Mouse (Mus musculus): ENCODE measurements around the gene Zfp874a. TPM values are rescaled to one million over a fixed set of nuclear protein-coding genes. Genes with fewer than 3 reads are reported as not detected.
A peak's percentile ranks its signal among the peaks of the same experiment; 100 is the strongest.

Gene Zfp874a
- polyA plus RNA-seq (2015; fragmentation: Nextera tagmentation; extraction: Ambion mirVana) = 10.8 and 12.0 TPM in 2 replicates

DNA sequence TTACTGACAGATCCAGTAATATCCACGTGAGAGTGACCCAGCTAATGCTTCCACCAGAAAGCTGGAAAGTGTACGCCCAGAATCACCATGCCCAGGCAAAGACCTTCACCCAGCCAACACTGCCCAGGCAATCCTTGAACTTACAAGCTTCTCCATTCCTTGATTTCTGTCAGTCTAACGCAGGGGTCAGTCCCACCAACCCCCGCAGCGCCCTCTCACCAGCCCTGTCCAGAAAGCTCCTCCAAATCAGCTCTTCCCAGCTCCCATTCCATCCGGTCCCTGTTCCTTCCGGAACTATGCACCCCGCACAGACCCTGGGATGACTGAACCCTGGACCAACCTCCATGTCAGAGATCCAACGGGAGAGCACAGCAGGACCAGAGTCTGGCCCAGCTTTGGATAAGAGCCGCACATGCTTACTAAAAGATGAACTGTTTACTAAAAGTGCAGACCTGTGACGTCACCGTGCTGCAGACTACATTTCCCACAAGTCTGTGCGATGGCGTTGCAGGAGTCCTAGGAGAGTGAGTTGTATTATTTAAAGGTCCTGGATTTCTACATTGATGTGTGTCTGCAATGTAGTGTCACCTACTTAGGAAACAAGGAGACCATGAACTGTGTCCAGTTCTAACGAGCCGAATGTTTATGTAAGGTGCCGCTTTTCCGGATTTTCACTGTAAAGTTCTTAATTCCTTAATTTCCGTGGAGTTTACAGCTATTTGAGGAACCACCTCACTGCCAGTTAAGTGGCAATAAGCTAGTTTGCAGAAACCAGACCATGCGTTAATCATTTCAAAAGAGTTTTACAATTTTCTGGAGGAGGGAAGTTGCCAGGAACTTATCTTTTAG is at the start of gene Zfp874a:
Zfp874a (minus strand) TSS at position 453 of the 849 bp plus-strand sequence.
- peak within 1 kb of the TSS; percentile 81 for H3K9ac ChIP-seq (ENCODE audit: low read length)
- no peaks in the 10 kb centered on the region for H3K27me3 ChIP-seq (ENCODE audit: control insufficient read depth, insufficient read depth, low read depth, low read length)
- H3K4me1 ChIP-seq (replicated peaks; ENCODE audit: control insufficient read depth, insufficient read depth, low read length) = 0 out of 2 replicates have a peak, but pooled peaks cover 5% of the 10 kb centered on the region
- ATAC-seq (ENCODE audit: low read depth) = peak; percentile 99
- H3K27ac ChIP-seq (ENCODE audit: low read length) = peak within 1 kb of the TSS; percentile 43; the same call in 1 of the 2 replicates
- peak within 1 kb of the TSS; percentile 73 for H3K4me2 ChIP-seq (ENCODE audit: low read depth, low read length)
- peaks cover 10% of the 10 kb centered on the region for H3K36me3 ChIP-seq (ENCODE audit: control insufficient read depth, insufficient read depth, low read length)
- no peaks in the 10 kb centered on the region for H3K9me3 ChIP-seq (ENCODE audit: control insufficient read depth, low read length)
- peak within 1 kb of the TSS; percentile 68 for H3K4me3 ChIP-seq (ENCODE audit: low read length)
- 1% methylated on average over 20 of the region's 20 CpGs for WGBS

DNA sequence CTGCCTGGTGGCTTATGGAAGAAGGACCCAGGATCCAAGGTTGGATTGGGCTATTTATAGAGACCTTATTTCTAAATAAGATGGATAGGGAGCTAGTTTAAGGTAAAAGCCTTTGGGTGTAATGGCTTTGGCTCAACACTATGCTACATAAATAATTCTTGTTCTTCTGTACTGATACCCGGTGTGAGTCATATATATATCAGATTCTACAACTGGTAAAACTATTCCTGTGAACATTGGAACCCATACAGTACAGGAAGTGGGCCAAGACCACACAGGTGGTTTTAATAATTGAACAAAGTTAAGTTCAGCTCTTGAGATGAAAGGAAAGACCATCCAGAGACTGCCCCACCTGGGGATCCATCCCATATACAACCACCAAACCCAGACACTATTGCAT is 49.5 kb upstream of the Zfp874a start:
- no peak for ATAC-seq (ENCODE audit: low read depth)
- Histone ChIP-seq H3K4me3 (ENCODE audit: low read length) (no peak overlapping the region), H3K36me3 (ENCODE audit: control insufficient read depth, insufficient read depth, low read length) (no peaks in the 10 kb centered on the region), H3K4me1 (replicated peaks; ENCODE audit: control insufficient read depth, insufficient read depth, low read length) (peaks cover 5% of the 10 kb centered on the region), H3K27me3 (ENCODE audit: control insufficient read depth, insufficient read depth, low read depth, low read length) (no peaks in the 10 kb centered on the region), H3K9ac (ENCODE audit: low read length) (no peak overlapping the region; the same call in 1 of the 2 replicates), H3K4me2 (ENCODE audit: low read depth, low read length) (peak overlapping the region; percentile 76; the same call in 1 of the 2 replicates), H3K27ac (ENCODE audit: low read length) (no peak overlapping the region), H3K9me3 (ENCODE audit: control insufficient read depth, low read length) (no peaks in the 10 kb centered on the region)
- 82% methylated on average over 1 of the region's 1 CpGs for WGBS

DNA sequence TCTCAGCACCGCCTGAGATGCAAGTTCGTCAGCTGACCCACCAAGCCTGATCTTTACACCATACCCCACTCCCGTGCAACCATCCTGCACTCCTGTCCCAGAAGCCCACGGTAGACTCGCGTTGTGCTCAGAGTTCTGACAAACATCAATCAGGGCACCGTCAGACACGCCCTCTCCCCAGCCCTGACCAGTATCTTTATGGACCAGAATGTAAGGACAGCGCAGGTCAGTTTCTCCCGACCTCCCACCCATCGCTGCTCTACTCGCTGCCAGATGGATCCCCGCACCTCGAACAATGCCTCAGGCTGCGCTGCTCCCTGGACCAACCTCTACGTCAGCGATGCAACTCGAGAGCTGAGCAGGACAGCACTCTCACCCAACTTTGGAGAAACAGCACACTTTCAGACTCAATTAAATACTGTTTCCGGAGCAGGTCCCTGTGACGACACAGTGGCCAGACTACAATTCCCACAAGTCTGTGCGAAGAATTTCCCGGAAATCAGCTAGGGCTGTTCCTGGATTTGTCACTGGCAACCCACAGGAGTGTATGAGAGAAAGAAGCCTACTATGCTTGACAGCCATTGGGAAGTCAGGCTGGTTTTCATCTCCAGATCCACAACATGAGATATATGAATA is 48.8 kb upstream of the Zfp874a start, which contains the start of gene Zfp58:
Zfp58 (minus strand) TSS at position 472 of the 636 bp plus-strand sequence.
- WGBS = under 1% methylated on average over 22 of the region's 22 CpGs
- Histone ChIP-seq H3K4me3 (ENCODE audit: low read length) (peak within 1 kb of the TSS; percentile 86), H3K9ac (ENCODE audit: low read length) (peak within 1 kb of the TSS; percentile 76), H3K4me2 (ENCODE audit: low read depth, low read length) (peak within 1 kb of the TSS; percentile 76), H3K4me1 (replicated peaks; ENCODE audit: control insufficient read depth, insufficient read depth, low read length) (peaks cover 5% of the 10 kb centered on the region), H3K9me3 (ENCODE audit: control insufficient read depth, low read length) (no peaks in the 10 kb centered on the region), H3K36me3 (ENCODE audit: control insufficient read depth, insufficient read depth, low read length) (peaks cover 2% of the 10 kb centered on the region; the same call in 1 of the 2 replicates), H3K27me3 (ENCODE audit: control insufficient read depth, insufficient read depth, low read depth, low read length) (no peaks in the 10 kb centered on the region), H3K27ac (ENCODE audit: low read length) (no peak within 1 kb of the TSS)
- ATAC-seq (ENCODE audit: low read depth) = peak; percentile 97

DNA sequence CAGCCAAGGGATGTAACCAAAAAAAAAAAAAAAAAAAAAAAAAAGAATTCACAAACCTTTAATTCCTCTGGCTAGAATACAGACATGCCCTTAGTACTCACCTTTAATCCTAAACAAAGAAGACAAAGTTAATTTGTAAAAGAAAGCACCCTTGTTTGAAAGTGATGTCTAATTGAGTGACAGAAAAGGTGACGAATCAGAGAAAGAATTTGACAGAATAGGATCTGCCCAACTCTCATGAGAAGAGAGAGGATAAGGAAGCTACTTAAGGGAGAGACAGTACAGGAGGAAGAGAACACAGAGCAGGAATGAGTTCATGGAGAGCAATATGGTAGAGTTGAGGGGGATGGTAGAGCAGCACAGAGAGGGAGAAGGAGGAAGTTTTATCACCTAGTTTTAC is 44.2 kb upstream of the Zfp874a start:
- Histone ChIP-seq H3K27me3 (ENCODE audit: control insufficient read depth, insufficient read depth, low read depth, low read length) (no peaks in the 10 kb centered on the region), H3K27ac (ENCODE audit: low read length) (no peak overlapping the region), H3K9me3 (ENCODE audit: control insufficient read depth, low read length) (peaks cover 16% of the 10 kb centered on the region), H3K9ac (ENCODE audit: low read length) (no peak overlapping the region), H3K4me3 (ENCODE audit: low read length) (no peak overlapping the region), H3K36me3 (ENCODE audit: control insufficient read depth, insufficient read depth, low read length) (peaks cover 41% of the 10 kb centered on the region), H3K4me1 (replicated peaks; ENCODE audit: control insufficient read depth, insufficient read depth, low read length) (peaks cover 5% of the 10 kb centered on the region), H3K4me2 (ENCODE audit: low read depth, low read length) (no peak overlapping the region)
- 82% methylated on average over 1 of the region's 1 CpGs for WGBS
- no peak for ATAC-seq (ENCODE audit: low read depth)

DNA sequence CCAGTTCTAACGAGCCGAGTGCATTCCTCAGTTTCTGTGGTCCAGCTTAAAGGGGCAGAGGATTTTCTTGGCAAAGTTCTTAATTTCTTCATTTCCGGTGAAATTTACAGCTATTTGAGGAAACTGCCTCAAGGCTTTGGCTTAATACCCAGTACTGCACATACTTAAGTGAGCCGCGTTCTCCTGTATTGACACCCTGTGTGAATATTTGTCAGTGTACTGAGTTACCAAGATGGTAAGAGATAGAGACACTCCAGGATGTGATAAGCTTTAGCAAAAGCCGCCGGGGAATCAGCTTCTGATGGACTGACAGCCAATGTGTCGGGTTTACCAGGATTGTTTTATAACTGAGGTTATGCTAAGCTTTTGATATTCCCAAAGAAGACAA is 33.0 kb upstream of the Zfp874a start:
- H3K27ac ChIP-seq (ENCODE audit: low read length) = no peak overlapping the region; the same call in 1 of the 2 replicates
- no peaks in the 10 kb centered on the region for H3K9me3 ChIP-seq (ENCODE audit: control insufficient read depth, low read length)
- H3K27me3 ChIP-seq (ENCODE audit: control insufficient read depth, insufficient read depth, low read depth, low read length) = no peaks in the 10 kb centered on the region
- peak; percentile 73 for ATAC-seq (ENCODE audit: low read depth)
- WGBS = 32% methylated on average over 8 of the region's 8 CpGs
- peak overlapping the region; percentile 73 for H3K9ac ChIP-seq (ENCODE audit: low read length)
- H3K4me2 ChIP-seq (ENCODE audit: low read depth, low read length) = peak overlapping the region; percentile 74
- H3K4me3 ChIP-seq (ENCODE audit: low read length) = peak overlapping the region; percentile 64
- peaks cover 5% of the 10 kb centered on the region for H3K4me1 ChIP-seq (replicated peaks; ENCODE audit: control insufficient read depth, insufficient read depth, low read length)
- H3K36me3 ChIP-seq (ENCODE audit: control insufficient read depth, insufficient read depth, low read length) = peaks cover 4% of the 10 kb centered on the region; the same call in 1 of the 2 replicates

DNA sequence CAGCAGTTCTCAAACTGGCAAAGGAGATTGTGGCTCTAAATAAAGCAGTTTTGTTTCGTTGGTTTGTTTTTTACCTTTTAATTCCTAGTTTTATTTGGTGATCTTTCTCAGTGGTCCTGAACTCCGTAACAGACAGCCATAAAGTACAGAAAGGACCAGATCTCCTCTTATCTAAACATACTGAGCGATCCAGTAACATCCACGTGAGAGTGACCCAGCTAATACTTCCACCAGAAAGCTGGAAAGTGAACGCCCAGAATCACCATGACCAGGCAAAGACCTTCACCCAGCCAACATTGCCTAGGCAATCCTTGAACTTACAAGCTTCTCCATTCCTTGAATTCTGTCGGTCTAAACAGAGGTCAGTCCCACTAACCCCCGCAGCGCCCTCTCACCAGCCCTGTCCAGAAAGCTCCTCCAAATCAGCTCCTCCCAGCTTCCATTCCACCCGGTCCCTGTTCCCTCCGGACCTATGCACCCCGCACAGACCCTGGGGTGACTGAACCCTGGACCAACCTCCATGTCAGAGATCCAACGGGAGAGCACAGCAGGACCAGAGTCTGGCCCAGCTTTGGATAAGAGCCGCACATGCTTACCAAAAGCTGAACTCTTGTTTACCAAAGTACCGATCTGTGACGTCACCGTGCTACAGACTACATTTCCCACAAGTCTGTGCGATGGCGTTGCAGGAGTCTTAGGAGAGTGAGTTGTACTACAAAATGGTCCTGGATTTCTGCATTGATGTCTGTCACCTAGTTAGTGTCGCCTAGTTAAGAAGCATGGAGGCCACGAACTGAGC is 32.4 kb upstream of the Zfp874a start, which contains the start of gene Zfp874b:
Zfp874b (minus strand) TSS at position 634 of the 799 bp plus-strand sequence.
- Histone ChIP-seq H3K9me3 (ENCODE audit: control insufficient read depth, low read length) (no peaks in the 10 kb centered on the region), H3K9ac (ENCODE audit: low read length) (peak within 1 kb of the TSS; percentile 73), H3K4me2 (ENCODE audit: low read depth, low read length) (peak within 1 kb of the TSS; percentile 74), H3K27ac (ENCODE audit: low read length) (peak within 1 kb of the TSS; percentile 29; the same call in 1 of the 2 replicates), H3K36me3 (ENCODE audit: control insufficient read depth, insufficient read depth, low read length) (peaks cover 4% of the 10 kb centered on the region; the same call in 1 of the 2 replicates), H3K27me3 (ENCODE audit: control insufficient read depth, insufficient read depth, low read depth, low read length) (no peaks in the 10 kb centered on the region), H3K4me1 (replicated peaks; ENCODE audit: control insufficient read depth, insufficient read depth, low read length) (peaks cover 5% of the 10 kb centered on the region), H3K4me3 (ENCODE audit: low read length) (peak within 1 kb of the TSS; percentile 64)
- peak; percentile 96 for ATAC-seq (ENCODE audit: low read depth)
- 3% methylated on average over 20 of the region's 20 CpGs for WGBS

DNA sequence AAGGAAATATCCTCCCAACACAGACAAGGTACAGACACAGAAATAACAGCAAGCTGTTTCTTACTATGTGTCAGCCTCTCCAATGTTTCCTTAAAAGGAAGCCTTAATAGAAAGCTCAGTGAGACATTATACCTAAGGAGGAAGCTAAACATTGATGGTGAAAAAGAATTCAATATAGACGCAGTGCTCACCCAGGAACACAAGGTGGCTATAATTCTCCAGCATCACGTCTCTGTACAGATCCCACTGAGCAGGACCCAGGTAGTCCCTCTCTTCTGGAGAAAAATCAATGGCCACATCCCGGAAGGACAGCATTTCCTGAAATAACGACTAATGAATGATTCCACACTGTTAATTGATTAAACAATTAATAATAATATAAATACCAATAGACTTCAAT is 30.1 kb upstream of the Zfp874a start:
- ATAC-seq (ENCODE audit: low read depth) = no peak
- Histone ChIP-seq H3K9me3 (ENCODE audit: control insufficient read depth, low read length) (no peaks in the 10 kb centered on the region), H3K4me1 (replicated peaks; ENCODE audit: control insufficient read depth, insufficient read depth, low read length) (peaks cover 5% of the 10 kb centered on the region), H3K36me3 (ENCODE audit: control insufficient read depth, insufficient read depth, low read length) (peaks cover 2% of the 10 kb centered on the region; the same call in 1 of the 2 replicates), H3K27ac (ENCODE audit: low read length) (no peak overlapping the region), H3K9ac (ENCODE audit: low read length) (no peak overlapping the region), H3K4me2 (ENCODE audit: low read depth, low read length) (no peak overlapping the region), H3K4me3 (ENCODE audit: low read length) (no peak overlapping the region), H3K27me3 (ENCODE audit: control insufficient read depth, insufficient read depth, low read depth, low read length) (no peaks in the 10 kb centered on the region)
- WGBS = 62% methylated on average over 4 of the region's 4 CpGs

DNA sequence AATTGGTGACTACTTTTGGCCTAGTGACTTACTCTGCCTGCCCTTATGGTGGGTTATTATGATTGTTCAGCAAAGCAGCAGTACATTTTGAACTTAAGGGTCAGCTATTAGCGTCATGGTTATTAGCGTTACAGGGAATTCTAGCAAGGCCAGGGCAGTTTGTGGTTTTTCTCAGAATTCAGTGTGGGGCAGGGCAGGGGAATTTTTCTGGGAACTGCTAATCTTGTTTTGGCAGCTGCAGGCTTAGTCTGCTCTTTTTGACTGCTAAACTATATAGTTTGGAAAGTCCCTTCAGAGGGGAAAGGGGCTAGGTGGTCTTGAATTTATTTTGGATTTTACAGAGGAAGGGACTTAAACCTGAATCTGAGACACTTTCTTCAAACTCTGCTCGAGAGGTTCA is 17.9 kb upstream of the Zfp874a start:
- Histone ChIP-seq H3K4me2 (ENCODE audit: low read depth, low read length) (no peak overlapping the region), H3K4me3 (ENCODE audit: low read length) (no peak overlapping the region), H3K9ac (ENCODE audit: low read length) (no peak overlapping the region), H3K9me3 (ENCODE audit: control insufficient read depth, low read length) (peaks cover 3% of the 10 kb centered on the region; the same call in 1 of the 2 replicates), H3K27ac (ENCODE audit: low read length) (no peak overlapping the region), H3K4me1 (replicated peaks; ENCODE audit: control insufficient read depth, insufficient read depth, low read length) (no peaks in the 10 kb centered on the region), H3K27me3 (ENCODE audit: control insufficient read depth, insufficient read depth, low read depth, low read length) (no peaks in the 10 kb centered on the region), H3K36me3 (ENCODE audit: control insufficient read depth, insufficient read depth, low read length) (peaks cover 22% of the 10 kb centered on the region)
- no peak for ATAC-seq (ENCODE audit: low read depth)
- WGBS = 89% methylated on average over 3 of the region's 3 CpGs

Measured in lung, embryonic 16.5 days (tissue).